Mouse (Mus musculus) gastrocnemius, adult 2 months (tissue): ENCODE measurements around the gene Igf2. TPM values are rescaled to one million over a fixed set of nuclear protein-coding genes. Genes with fewer than 3 reads are reported as not detected.

Experiments
- DNase-seq: peaks from one replicate; pipeline ENCODE4 v3.0.0; 2022
- H3K27ac ChIP-seq: fragments of 200-600 bp; 2 replicates; pipeline ENCODE4 v1.8.1; 2022; ENCODE audit warnings: mild to moderate bottlenecking
- H3K4me3 ChIP-seq: fragments of 200-600 bp; 2 replicates; pipeline ENCODE4 v1.8.1; 2022; ENCODE audit warnings: mild to moderate bottlenecking, moderate library complexity
- CTCF ChIP-seq: fragments of 200-600 bp; IDR thresholded peaks from 2 replicates; pipeline ENCODE4 v1.8.1; 2022; ENCODE audit warnings: antibody characterized with exemption, mild to moderate bottlenecking, moderate library complexity
- intact Hi-C: fragments of 180-260 bp; cut with DNase I; formaldehyde crosslinking; loops from one replicate; pipeline ENCODE4 v1.15.1; 2025
- long read RNA-seq, 2 experiments: library from polyadenylated mRNA; stranded (forward); transcript quantifications; one replicate each; pipeline ENCODE4 v2.0.0; 2021
- total RNA-seq, 2 experiments: library from RNA; stranded (reverse); gene quantifications; 2 replicates each; pipeline ENCODE4 v1.2.3; 2021

Igf2 gene
- total RNA-seq, result 10 to 100 TPM; 26.1 to 32.7 TPM
- long read RNA-seq, experiment 1, partial matches to known transcripts, result 2 of 2 reads
- long read RNA-seq, experiment 1, other reads (novel, unspliced or antisense), result 0 of 2 reads
- long read RNA-seq, experiment 2, partial matches to known transcripts, result 2 of 2 reads
- long read RNA-seq, experiment 2, other reads (novel, unspliced or antisense), result 0 of 2 reads

- no peak for DNase-seq
- no peak for TF ChIP-seq CTCF
- intact Hi-C loops, result no loop called here
- Histone ChIP-seq H3K4me3 (no peak within 1 kb of the TSS), H3K27ac (no peak within 1 kb of the TSS)
Observed at GRCm38 (mm10) chr7:142666659-142667058, at the start of gene Igf2. TSS of gene Igf2 (minus strand) at chr7:142666816.

GRCm38 (mm10) chr7:142714783-142715498 lies 48.3 kb upstream of the Igf2 start:
- Histone ChIP-seq H3K4me3 (peak overlapping the region; percentile 45; the same call in 1 of the 2 replicates), H3K27ac (no peak overlapping the region)
- DNase-seq, result peak; percentile 24
- intact Hi-C loops, result loop anchor here (5.0 kb wide), 1 partner anchor 103 kb away; no protein-coding TSS in a partner anchor
- peak; percentile 93; the same call in 1 of the 2 replicates for TF ChIP-seq CTCF

- Histone ChIP-seq H3K4me3 (no peak overlapping the region), H3K27ac (no peak overlapping the region)
- TF ChIP-seq CTCF, result no peak
- no peak for DNase-seq
- intact Hi-C loops, result no loop called here
Observed at GRCm38 (mm10) chr7:142706873-142707272, 40.3 kb upstream of the Igf2 start.

GRCm38 (mm10) chr7:142699334-142699860 lies 32.8 kb upstream of the Igf2 start:
- TF ChIP-seq CTCF, result no peak
- intact Hi-C loops, result no loop called here
- DNase-seq, result peak; percentile 74
- Histone ChIP-seq H3K4me3 (no peak overlapping the region), H3K27ac (no peak overlapping the region; the same call in 1 of the 2 replicates)

- Histone ChIP-seq H3K4me3 (no peak overlapping the region), H3K27ac (no peak overlapping the region)
- no peak for TF ChIP-seq CTCF
- intact Hi-C loops, result loop anchor here (5.0 kb wide), 1 partner anchor 361 kb away; no protein-coding TSS in a partner anchor
- peak; percentile 88 for DNase-seq
Observed at GRCm38 (mm10) chr7:142678611-142679010, 12.0 kb upstream of the Igf2 start.

GRCm38 (mm10) chr7:142675644-142676043 lies 9.0 kb upstream of the Igf2 start:
- DNase-seq, result peak; percentile 62

GRCm38 (mm10) chr7:142675141-142675540 lies 8.5 kb upstream of the Igf2 start:
- intact Hi-C loops, result loop anchor here (5.0 kb wide), 1 partner anchor 358 kb away; no protein-coding TSS in a partner anchor
- H3K27ac ChIP-seq, result no peak overlapping the region
- no peak for DNase-seq
- no peak for TF ChIP-seq CTCF
- no peak overlapping the region for H3K4me3 ChIP-seq

More at GRCm38 (mm10) chr7:142675644-142676043, 9.0 kb upstream of the Igf2 start:
- no peak overlapping the region for H3K4me3 ChIP-seq
- intact Hi-C loops, result loop anchor here (5.0 kb wide), 1 partner anchor 358 kb away; no protein-coding TSS in a partner anchor
- peak; percentile 73 for TF ChIP-seq CTCF
- no peak overlapping the region for H3K27ac ChIP-seq

GRCm38 (mm10) chr7:142672120-142672519 lies 5.5 kb upstream of the Igf2 start:
- TF ChIP-seq CTCF, result peak; percentile 81
- peak; percentile 37 for DNase-seq
- H3K27ac ChIP-seq, result no peak overlapping the region
- H3K4me3 ChIP-seq, result no peak overlapping the region
- intact Hi-C loops, result loop anchor here (1.0 to 5.0 kb wide), 2 partner anchors 62 to 150 kb away; no protein-coding TSS in a partner anchor

GRCm38 (mm10) chr7:142671067-142671466 lies 4.5 kb upstream of the Igf2 start:
- peak; percentile 13; the same call in 1 of the 2 replicates for TF ChIP-seq CTCF
- no peak overlapping the region for H3K4me3 ChIP-seq
- intact Hi-C loops, result loop anchor here (5.0 kb wide), 1 partner anchor 149 kb away; no protein-coding TSS in a partner anchor
- no peak overlapping the region for H3K27ac ChIP-seq
- no peak for DNase-seq

- no peak for TF ChIP-seq CTCF
- Histone ChIP-seq H3K4me3 (no peak within 1 kb of the TSS), H3K27ac (no peak within 1 kb of the TSS)
- no peak for DNase-seq
- intact Hi-C loops, result loop anchor here (5.0 kb wide), 1 partner anchor 148 kb away; no protein-coding TSS in a partner anchor
Observed at GRCm38 (mm10) chr7:142669751-142670625, 3.4 kb upstream of the Igf2 start, which contains the start of gene Gm49394. TSS of gene Gm49394 (minus strand) at chr7:142669942.

- intact Hi-C loops, result no loop called here
- no peak for TF ChIP-seq CTCF
- Histone ChIP-seq H3K4me3 (no peak overlapping the region), H3K27ac (no peak overlapping the region)
- DNase-seq, result no peak
Observed at GRCm38 (mm10) chr7:142668328-142668727, 1.7 kb upstream of the Igf2 start.

- DNase-seq, result no peak
- H3K4me3 ChIP-seq, result no peak overlapping the region
- intact Hi-C loops, result no loop called here
- TF ChIP-seq CTCF, result no peak
- no peak overlapping the region for H3K27ac ChIP-seq
Observed at GRCm38 (mm10) chr7:142667521-142667920, 905 bp upstream of the Igf2 start.
